Mouse (Mus musculus) ES-E14 (cell line): Measurements from ENCODE around the gene Ang6. TPM values are rescaled to one million over a fixed set of nuclear protein-coding genes. Genes with fewer than 3 reads are reported as not detected.
A peak's percentile ranks its signal among the peaks of the same experiment; 100 is the strongest.
"Not testable (repeated sequence)": the region's sequence is repeated elsewhere in the genome, so short reads cannot be mapped to it uniquely, and the experiment has no call there.

Experiments
- DNase-seq: peaks from one replicate; pipeline ENCODE4 v3.0.0-alpha.2; 2013; ENCODE audit warnings: low read depth, low spot score
- H3K27ac ChIP-seq: 2 replicates; pipeline ENCODE4 v1.5.1; 2012; ENCODE audit warnings: low read depth, mild to moderate bottlenecking, low read length, moderate library complexity, mixed read lengths; ENCODE audit not compliant: poor library complexity, insufficient read depth, severe bottlenecking
- H3K36me3 ChIP-seq: 2 replicates; pipeline ENCODE4 v1.6.1; 2012; ENCODE audit warnings: mild to moderate bottlenecking, low read length, moderate library complexity, mixed read lengths; ENCODE audit not compliant: control insufficient read depth, poor library complexity, insufficient read depth, severe bottlenecking
- H3K4me1 ChIP-seq, 2 experiments: fragments of 150-350 bp in 1 of 2; sonication (generic) in 1 of 2; 2 replicates each; pipeline ENCODE4 v1.6.1; 2012; ENCODE audit warnings: low read length in 2 of 2, mild to moderate bottlenecking in 1 of 2, mixed read lengths in 1 of 2; ENCODE audit not compliant: control insufficient read depth in 2 of 2, insufficient read depth in 2 of 2, poor library complexity in 1 of 2
- H3K4me3 ChIP-seq, 2 experiments: fragments of 150-350 bp in 1 of 2; sonication (generic) in 1 of 2; 2 replicates each; pipeline ENCODE4 v1.5.1; 2012; ENCODE audit warnings: low read length in 2 of 2, low read depth in 1 of 2, mild to moderate bottlenecking in 1 of 2, mixed read lengths in 1 of 2; ENCODE audit not compliant: insufficient read depth in 1 of 2, poor library complexity in 1 of 2, severe bottlenecking in 1 of 2
- H3K9ac ChIP-seq: 2 replicates; pipeline ENCODE4 v1.6.1; 2012; ENCODE audit warnings: low read depth, mild to moderate bottlenecking, low read length, mixed read lengths; ENCODE audit not compliant: poor library complexity, insufficient read depth, severe bottlenecking
- H3K9me3 ChIP-seq: fragments of 150-350 bp; sonication (generic); 2 replicates; pipeline ENCODE4 v1.6.1; 2012; ENCODE audit warnings: low read depth, mild to moderate bottlenecking, low read length; ENCODE audit not compliant: control insufficient read depth, insufficient read depth
- CHD2 ChIP-seq: IDR thresholded peaks from 2 replicates; pipeline ENCODE4 v1.6.1; 2014; ENCODE audit warnings: mild to moderate bottlenecking, low read depth, low read length, inconsistent platforms
- HCFC1 ChIP-seq: IDR thresholded peaks from 2 replicates; pipeline ENCODE4 v1.6.1; 2012; ENCODE audit warnings: low read length, inconsistent platforms, borderline replicate concordance; ENCODE audit not compliant: insufficient read depth
- MAFK ChIP-seq: IDR thresholded peaks from 2 replicates; pipeline ENCODE4 v1.6.1; 2014; ENCODE audit warnings: mild to moderate bottlenecking, low read depth, low read length, inconsistent platforms; ENCODE audit not compliant: insufficient read depth
- ZC3H11A ChIP-seq: IDR thresholded peaks from 2 replicates; pipeline ENCODE4 v1.6.1; 2012; ENCODE audit warnings: low read depth, mild to moderate bottlenecking, inconsistent platforms, low read length, borderline replicate concordance
- ZNF384 ChIP-seq: IDR thresholded peaks from 2 replicates; pipeline ENCODE4 v1.6.1; 2012; ENCODE audit warnings: low read depth, low read length, inconsistent platforms
- in situ Hi-C, 2 experiments: fragments of 600-800 bp; cut with MboI; formaldehyde crosslinking; loops; one replicate each; pipeline ENCODE4 v1.15.1; 2025; ENCODE audit warnings: low sequenced_read_pairs in 2 of 2, inconsistent platforms in 1 of 2; ENCODE audit not compliant: unreplicated experiment in 2 of 2
- total RNA-seq: library from RNA; depleted of rRNA; stranded (reverse); fragments of 300-350 nt; gene quantifications from 2 replicates; pipeline ENCODE4 v1.2.3, GENCODE M21; 2012

Ang6 gene
- total RNA-seq, 1 experiment = not detected

- H3K27ac ChIP-seq, in situ Hi-C loops, H3K9ac ChIP-seq, H3K4me1 ChIP-seq, H3K9me3 ChIP-seq, H3K36me3 ChIP-seq, H3K4me3 ChIP-seq: not testable (repeated sequence)
- DNase-seq = peak; percentile 30
These were observed 14.7 kb downstream of the Ang6 start for GRCm38 (mm10) chr14:43987404-43987803.

GRCm38 (mm10) chr14:43986147-43986546 is 15.9 kb downstream of the Ang6 start:
- no peaks in the 10 kb centered on the region for H3K9me3 ChIP-seq
- no peak for DNase-seq
- H3K4me1 ChIP-seq = no peaks in the 10 kb centered on the region
- H3K36me3 ChIP-seq = no peaks in the 10 kb centered on the region
- H3K4me3 ChIP-seq = no peak overlapping the region
- no peak for TF ChIP-seq MAFK
- no peak for TF ChIP-seq ZNF384
- TF ChIP-seq HCFC1 = no peak
- H3K27ac ChIP-seq = no peak overlapping the region
- no peak overlapping the region for H3K9ac ChIP-seq
- in situ Hi-C loops = no loop called here

- no peak overlapping the region for H3K27ac ChIP-seq
- no peaks in the 10 kb centered on the region for H3K9me3 ChIP-seq
- TF ChIP-seq HCFC1 = no peak
- TF ChIP-seq CHD2 = no peak
- TF ChIP-seq MAFK = no peak
- no peak for TF ChIP-seq ZC3H11A
- TF ChIP-seq ZNF384 = no peak
- in situ Hi-C loops = no loop called here
- H3K4me1 ChIP-seq = no peaks in the 10 kb centered on the region
- DNase-seq = peak; percentile 16
- H3K36me3 ChIP-seq = no peaks in the 10 kb centered on the region
- H3K4me3 ChIP-seq = no peak overlapping the region
- H3K9ac ChIP-seq = no peak overlapping the region
These were observed 18.2 kb downstream of the Ang6 start for GRCm38 (mm10) chr14:43983897-43984296.

DNA sequence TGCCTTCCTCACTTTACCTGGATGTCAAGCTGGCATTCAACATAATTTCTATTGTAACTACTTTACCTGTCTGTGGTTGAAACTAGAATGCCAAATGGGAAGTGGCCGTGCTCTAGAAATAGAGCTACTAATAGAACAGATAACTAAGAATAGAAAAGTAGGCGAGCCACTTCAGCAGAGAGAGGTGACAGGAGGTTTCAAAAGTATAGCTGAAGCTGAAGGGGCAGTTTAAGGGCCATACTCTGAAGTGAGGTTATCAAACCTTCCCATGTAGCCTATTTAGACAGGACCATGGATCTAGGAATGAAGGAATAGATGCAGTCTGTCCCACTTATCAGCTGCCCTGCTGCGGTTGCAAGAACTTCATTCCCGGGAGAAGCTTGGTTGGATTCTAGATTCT is 18.6 kb downstream of the Ang6 start:
- no peak for TF ChIP-seq HCFC1
- TF ChIP-seq CHD2 = no peak
- no peak for TF ChIP-seq ZC3H11A
- TF ChIP-seq MAFK = no peak
- TF ChIP-seq ZNF384 = no peak

GRCm38 (mm10) chr14:43956769-43957168 is 45.3 kb downstream of the Ang6 start, which contains the start of gene Ang5:
TSS of gene Ang5 (plus strand) at chr14:43957069.
- H3K9ac ChIP-seq, H3K4me1 ChIP-seq, H3K36me3 ChIP-seq, H3K4me3 ChIP-seq, in situ Hi-C loops, H3K9me3 ChIP-seq, DNase-seq, H3K27ac ChIP-seq: not testable (repeated sequence)

More for the DNA sequence above, 18.6 kb downstream of the Ang6 start:
- in situ Hi-C loops = no loop called here
- H3K9ac ChIP-seq = no peak overlapping the region
- no peaks in the 10 kb centered on the region for H3K9me3 ChIP-seq
- no peak for DNase-seq
- no peak overlapping the region for H3K4me3 ChIP-seq
- no peaks in the 10 kb centered on the region for H3K36me3 ChIP-seq
- H3K27ac ChIP-seq = no peak overlapping the region
- H3K4me1 ChIP-seq = no peaks in the 10 kb centered on the region

DNA sequence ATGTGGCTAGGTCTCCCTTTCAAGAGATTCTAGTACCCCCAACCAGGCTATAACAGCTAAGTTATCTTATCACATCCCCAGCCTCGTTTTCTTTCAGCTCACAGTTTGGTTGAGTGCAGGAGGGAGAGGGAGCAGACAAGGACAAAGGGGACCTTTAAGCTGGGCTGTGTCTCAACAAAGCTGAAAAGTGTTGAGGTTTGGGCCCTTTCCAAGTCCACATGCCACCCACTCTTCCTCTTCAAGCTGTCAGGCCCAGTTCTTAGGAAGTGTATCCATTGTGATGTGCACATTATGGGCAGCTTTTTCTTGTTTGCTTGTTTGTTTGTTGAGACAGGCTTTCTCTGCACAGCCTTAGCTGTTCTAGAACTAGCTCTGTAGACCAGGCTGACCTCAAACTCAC is 47.0 kb downstream of the Ang6 start:
- H3K27ac ChIP-seq, H3K9ac ChIP-seq, in situ Hi-C loops, DNase-seq, H3K36me3 ChIP-seq, H3K9me3 ChIP-seq, H3K4me3 ChIP-seq, H3K4me1 ChIP-seq: not testable (repeated sequence)

DNA sequence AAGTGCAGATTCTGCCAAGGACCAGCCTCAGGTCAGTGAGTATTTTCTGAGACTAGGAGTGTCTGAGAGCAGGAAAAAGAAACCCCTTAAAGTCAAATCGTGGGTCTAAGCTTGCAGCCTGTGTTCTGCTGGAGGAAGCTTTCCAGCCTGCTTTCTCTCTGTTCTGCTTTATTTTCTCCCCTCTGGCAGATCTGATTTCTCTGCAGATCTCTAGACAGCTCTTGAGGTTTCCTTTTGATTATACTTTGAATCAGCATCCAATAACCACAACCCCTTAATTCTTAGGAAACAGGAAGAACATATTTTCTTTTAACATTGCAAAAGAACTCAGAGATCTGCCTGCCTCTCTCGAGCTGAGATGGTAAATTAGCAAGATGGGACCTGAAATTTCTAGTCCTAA is 48.7 kb downstream of the Ang6 start:
- in situ Hi-C loops, H3K9me3 ChIP-seq, H3K27ac ChIP-seq, H3K4me3 ChIP-seq, H3K4me1 ChIP-seq, DNase-seq, H3K36me3 ChIP-seq, H3K9ac ChIP-seq: not testable (repeated sequence)
